Mouse (Mus musculus) olfactory bulb, adult 2 months (tissue): ENCODE measurements at regions not wholly inside any gene's neighbourhood (a gene's known extent, or its start where the extent isn't known, plus 50 kb on each side); places are given as distances from the start of the nearest gene placed in this dataset.

Source experiments
- CTCF ChIP-seq: fragments of 200-500 bp; IDR thresholded peaks from 2 replicates; pipeline ENCODE4 v1.5.1; 2012; ENCODE audit warnings: low read depth, mild to moderate bottlenecking, low read length, moderate library complexity; ENCODE audit not compliant: insufficient read depth
- POLR2A ChIP-seq: fragments of 200-500 bp; IDR thresholded peaks from 2 replicates; pipeline ENCODE4 v1.6.1; 2012; ENCODE audit warnings: mild to moderate bottlenecking, low read depth, low read length, moderate library complexity; ENCODE audit not compliant: insufficient read depth

DNA sequence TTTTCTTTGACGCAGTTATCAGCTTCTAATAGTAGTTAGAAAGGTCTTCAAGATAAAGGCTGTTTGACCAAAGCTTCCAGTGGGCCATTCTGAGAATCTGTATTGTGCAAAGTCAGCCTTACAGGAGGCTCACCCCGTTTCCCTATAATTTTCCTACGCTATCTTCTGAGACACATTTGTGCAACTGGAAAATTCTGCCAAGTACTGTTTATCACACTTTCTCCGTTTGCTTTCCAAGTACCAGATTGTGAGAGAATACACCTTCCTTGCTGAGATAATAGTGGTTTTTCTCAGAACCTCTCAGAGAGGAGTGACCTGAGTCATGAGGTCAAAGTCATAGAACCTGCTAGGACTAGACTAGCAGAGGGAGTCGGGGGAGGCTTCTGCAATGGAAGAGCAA lies 55.2 kb upstream of the Plcl2 start:
- TF ChIP-seq CTCF (no peak), POLR2A (no peak)
